Mouse (Mus musculus) cerebellum, postnatal 10 days (tissue): ENCODE data around the gene Adamtsl5.

Source experiments
- DNase-seq, 2 experiments: peaks; one replicate each; pipeline ENCODE4 v3.0.0; 2021; ENCODE audit warnings: mixed read lengths in 2 of 2

Adamtsl5 gene

GRCm38 (mm10) chr10:80292251-80293146, 55.7 kb downstream of the Adamtsl5 start, which contains the start of gene Rps15:
Gene Rps15 (plus strand): TSS chr10:80292453.
- DNase-seq, result peak; percentile 99
